Mouse (Mus musculus) liver, adult (tissue): Measurements from ENCODE around the gene Iqschfp.

Source experiments
- GATA4 ChIP-seq: IDR thresholded peaks from 2 replicates; pipeline ENCODE4 v1.6.1; 2014; ENCODE audit warnings: mild to moderate bottlenecking, low read length; ENCODE audit not compliant: insufficient replicate concordance

Gene Iqschfp

DNA sequence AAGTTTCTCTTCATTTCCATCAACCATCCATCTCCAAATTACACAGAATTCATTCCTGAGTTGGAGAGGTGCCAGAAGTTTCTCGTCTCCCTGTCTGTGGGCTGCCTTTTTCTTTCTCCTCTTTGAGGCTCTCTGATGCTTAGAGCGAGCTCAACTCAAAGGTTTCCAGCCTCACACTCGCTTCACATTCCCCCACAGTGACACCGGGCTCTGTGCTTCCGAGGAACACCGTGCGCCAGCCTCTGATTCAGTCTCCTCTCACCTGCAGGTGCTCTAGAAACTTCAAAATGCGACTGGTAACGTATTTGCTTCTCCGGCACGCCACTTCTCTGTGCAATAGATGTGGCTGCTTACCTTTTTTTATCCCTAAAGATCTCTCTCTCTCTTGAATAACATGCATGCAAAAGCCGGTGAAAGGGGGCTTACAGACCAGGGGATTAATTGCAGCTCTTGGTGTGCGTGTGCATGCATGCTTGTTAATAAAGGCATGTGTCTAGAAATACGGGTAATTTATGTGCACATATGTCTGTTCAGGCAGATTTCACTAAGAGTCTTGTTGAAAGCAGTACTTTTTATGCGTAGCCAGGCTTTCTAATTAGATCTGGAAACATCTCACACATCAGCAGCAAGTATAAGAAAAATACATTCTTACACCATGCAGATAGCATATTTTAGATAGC is at the start of gene Iqschfp, which contains the start of gene Iqcj:
TSS of gene Iqschfp (plus strand) at position 207 of the 680 bp plus-strand sequence.
TSS of gene Iqcj (plus strand) at position 195 of the 680 bp plus-strand sequence.
- TF ChIP-seq GATA4 = no peak

GRCm38 (mm10) chr3:67852397-67852796 is 39.6 kb upstream of the Iqschfp start:
- no peak for TF ChIP-seq GATA4

- TF ChIP-seq GATA4 = no peak
These were observed 30.5 kb upstream of the Iqschfp start for GRCm38 (mm10) chr3:67861524-67861923.

GRCm38 (mm10) chr3:67867420-67868065 is 24.5 kb upstream of the Iqschfp start:
- no peak for TF ChIP-seq GATA4

GRCm38 (mm10) chr3:67869424-67869823 is 22.6 kb upstream of the Iqschfp start:
- no peak for TF ChIP-seq GATA4

DNA sequence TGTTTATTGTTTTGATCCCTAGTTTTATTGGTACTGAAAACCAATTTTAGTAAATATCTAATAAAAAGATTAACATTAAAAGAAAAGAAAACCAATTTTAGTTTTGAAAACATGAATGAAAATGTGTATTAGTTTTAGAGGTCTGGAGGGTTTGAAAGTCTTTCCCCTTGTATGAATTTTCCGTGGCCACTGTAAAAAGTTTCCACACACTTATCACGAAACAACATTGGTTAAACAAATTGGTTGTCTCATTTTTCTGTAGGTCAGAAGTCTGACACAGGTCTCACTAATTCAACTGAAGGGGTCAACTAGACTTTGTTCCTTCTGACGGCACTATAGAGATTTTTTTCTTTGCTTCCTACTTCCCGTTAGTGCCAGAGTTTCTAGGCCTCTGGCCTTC is 14.8 kb upstream of the Iqschfp start:
- no peak for TF ChIP-seq GATA4

GRCm38 (mm10) chr3:67884335-67884734 is 7.7 kb upstream of the Iqschfp start:
- TF ChIP-seq GATA4 = no peak

GRCm38 (mm10) chr3:67886176-67886575 is 5.9 kb upstream of the Iqschfp start:
- no peak for TF ChIP-seq GATA4

DNA sequence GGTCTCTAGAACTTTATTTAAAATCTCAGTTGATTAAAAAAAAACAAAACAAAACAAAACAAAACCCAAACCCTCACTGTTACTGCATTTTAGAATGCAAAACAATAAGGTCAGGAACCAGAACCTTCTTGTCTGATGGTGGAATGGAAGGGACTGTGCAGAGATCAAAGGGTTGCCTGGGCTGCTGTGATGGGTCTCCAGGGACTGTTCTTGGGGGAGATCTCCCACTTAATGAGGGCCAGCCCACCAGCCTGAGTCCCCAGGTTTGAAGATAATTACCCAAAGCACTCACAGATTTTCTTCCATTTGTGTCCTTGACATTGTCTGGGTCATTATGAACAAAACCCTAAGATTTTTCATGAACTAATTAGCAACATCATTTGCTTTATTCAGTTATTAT is 4.8 kb upstream of the Iqschfp start:
- TF ChIP-seq GATA4 = no peak

DNA sequence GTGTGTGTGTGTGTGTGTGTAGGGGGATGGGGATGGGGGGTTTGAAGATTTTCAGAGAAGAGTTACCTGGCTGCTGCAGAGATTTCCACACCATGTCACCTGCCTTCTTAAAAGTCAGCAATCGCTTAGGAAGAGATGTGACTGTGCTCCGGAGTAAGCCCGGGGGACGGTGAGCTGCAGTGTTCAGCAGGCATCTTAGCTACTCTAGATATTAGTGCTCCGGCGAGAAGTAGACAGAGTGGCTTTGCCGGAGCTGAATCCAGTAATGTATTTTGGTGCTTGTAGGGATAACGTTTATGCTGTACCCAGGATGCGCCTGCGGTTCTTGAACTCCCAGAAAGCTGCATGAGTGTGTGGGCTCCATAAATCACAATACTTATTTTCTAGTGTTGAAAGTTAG is 736 bp downstream of the Iqschfp start:
- TF ChIP-seq GATA4 = no peak

- no peak for TF ChIP-seq GATA4
These were observed 10.5 kb downstream of the Iqschfp start for GRCm38 (mm10) chr3:67902517-67902916.

GRCm38 (mm10) chr3:67908586-67908985 is 16.6 kb downstream of the Iqschfp start:
- no peak for TF ChIP-seq GATA4

GRCm38 (mm10) chr3:67918098-67918497 is 26.1 kb downstream of the Iqschfp start:
- TF ChIP-seq GATA4 = no peak

GRCm38 (mm10) chr3:67918634-67919259 is 26.7 kb downstream of the Iqschfp start:
- TF ChIP-seq GATA4 = no peak

DNA sequence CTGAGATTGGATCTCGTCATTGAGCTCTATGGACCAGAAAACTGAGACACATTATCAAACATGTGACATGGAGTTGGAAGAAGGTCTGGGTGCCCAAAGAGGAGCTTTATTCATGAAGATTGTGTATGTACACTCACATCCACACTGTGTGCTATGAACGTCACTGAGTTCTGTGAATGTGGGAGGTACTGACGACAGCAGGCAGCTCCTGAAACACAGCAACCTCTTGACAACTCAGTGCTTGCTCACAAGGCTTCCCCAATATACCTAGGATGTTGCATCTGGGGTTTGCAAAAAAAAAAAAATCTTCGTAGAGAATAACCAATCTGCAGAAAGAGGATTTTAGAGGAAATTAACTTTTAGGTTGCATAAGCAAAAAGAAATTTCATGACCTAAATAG is 31.1 kb downstream of the Iqschfp start:
- TF ChIP-seq GATA4 = no peak

- no peak for TF ChIP-seq GATA4
These were observed 33.4 kb downstream of the Iqschfp start for GRCm38 (mm10) chr3:67925453-67925852.

DNA sequence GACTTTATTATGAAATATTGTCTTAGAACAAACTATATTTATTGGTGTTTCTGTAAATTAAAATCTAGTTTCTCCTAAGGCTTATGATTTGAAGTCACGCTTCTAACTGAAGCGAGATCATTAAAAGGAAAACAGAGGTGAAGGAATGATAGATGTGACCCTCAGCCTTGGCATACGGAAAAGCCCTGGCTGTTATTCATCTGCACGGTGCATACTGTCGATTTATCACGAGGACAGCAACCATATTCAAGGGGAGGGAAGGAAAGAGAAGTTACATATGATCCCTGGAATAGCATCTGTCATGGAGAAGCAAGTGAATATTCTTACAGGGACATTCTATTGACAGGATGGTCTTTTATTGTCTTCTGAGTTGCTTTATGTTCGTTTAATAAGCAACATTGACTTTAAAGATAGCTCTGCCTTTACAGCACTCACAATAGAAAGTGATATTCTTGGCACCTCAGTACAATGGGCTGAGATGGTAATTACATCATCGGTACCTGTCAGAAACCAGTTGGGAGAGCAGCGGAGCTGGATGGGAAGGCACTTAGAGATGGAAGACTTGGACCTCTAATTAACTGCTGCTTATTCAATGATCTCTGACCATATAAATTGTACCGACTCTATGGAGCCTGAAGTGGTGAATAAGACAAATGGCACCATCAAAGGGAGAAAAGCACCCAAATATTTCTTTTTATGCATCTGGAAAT is 38.5 kb downstream of the Iqschfp start:
- TF ChIP-seq GATA4 = no peak
